Mouse (Mus musculus) neural tube, embryonic 13.5 days (tissue): ENCODE data around the gene Ahnak2. TPM values are rescaled to one million over a fixed set of nuclear protein-coding genes. Genes with fewer than 3 reads are reported as not detected.

ENCODE experiments used
- ATAC-seq: fragments of 200-750 bp; cut with Nextera tagmentation; 2 replicates; pipeline ENCODE4 v1.8.0; 2017; ENCODE audit warnings: low read depth, mild to moderate bottlenecking, moderate TSS enrichment, moderate library complexity
- H3K27ac ChIP-seq: fragments of 300-500 bp; sonication (generic); replicated peaks from 2 replicates; pipeline ENCODE4 v1.5.1; 2015; ENCODE audit warnings: moderate library complexity, mild to moderate bottlenecking, inconsistent platforms
- H3K27me3 ChIP-seq: fragments of 300-500 bp; sonication (generic); 2 replicates; pipeline ENCODE4 v1.6.1; 2015; ENCODE audit warnings: mild to moderate bottlenecking, inconsistent platforms
- H3K36me3 ChIP-seq: fragments of 300-500 bp; sonication (generic); 2 replicates; pipeline ENCODE4 v1.6.1; 2015; ENCODE audit warnings: mild to moderate bottlenecking, inconsistent platforms
- H3K4me1 ChIP-seq: fragments of 300-500 bp; sonication (generic); replicated peaks from 2 replicates; pipeline ENCODE4 v1.6.1; 2015; ENCODE audit warnings: inconsistent platforms
- H3K4me2 ChIP-seq: fragments of 300-500 bp; sonication (generic); 2 replicates; pipeline ENCODE4 v1.6.1; 2015; ENCODE audit warnings: inconsistent platforms, mild to moderate bottlenecking, moderate library complexity
- H3K4me3 ChIP-seq: fragments of 300-500 bp; sonication (generic); 2 replicates; pipeline ENCODE4 v1.5.1; 2015; ENCODE audit warnings: mild to moderate bottlenecking, inconsistent platforms
- H3K9ac ChIP-seq: fragments of 300-500 bp; sonication (generic); 2 replicates; pipeline ENCODE4 v1.6.1; 2015; ENCODE audit warnings: moderate library complexity, mild to moderate bottlenecking, inconsistent platforms
- H3K9me3 ChIP-seq: fragments of 300-500 bp; sonication (generic); 2 replicates; pipeline ENCODE4 v1.6.1; 2016; ENCODE audit warnings: inconsistent platforms
- WGBS: fragments of 180-500 bp; shearing (Covaris S2); methylation state at CpG from one replicate; pipeline ENCODE4 v1.1.7; 2015; 5-methylcytosine and 5-hydroxymethylcytosine counted together
- polyA plus RNA-seq: library from polyadenylated mRNA; unstranded; fragments of >200 nt; fragmentation: Nextera tagmentation; extraction: Ambion mirVana; gene quantifications from 2 replicates; pipeline ENCODE4 v1.2.1, GENCODE M21; 2015

The Ahnak2 gene
- polyA plus RNA-seq, 1 experiment from 2014 or later, result 2.8 TPM

- no peak overlapping the region for H3K9ac ChIP-seq
- no peak overlapping the region for H3K4me3 ChIP-seq
- H3K4me1 ChIP-seq, result peaks cover 14% of the 10 kb centered on the region
- no peak overlapping the region for H3K4me2 ChIP-seq
- no peak for ATAC-seq
- H3K27me3 ChIP-seq, result no peaks in the 10 kb centered on the region
- no peaks in the 10 kb centered on the region for H3K9me3 ChIP-seq
- WGBS, result 78% methylated on average over 8 of the region's 8 CpGs
- no peaks in the 10 kb centered on the region for H3K36me3 ChIP-seq
- no peak overlapping the region for H3K27ac ChIP-seq
Observed at GRCm38 (mm10) chr12:112791026-112791425, 11.4 kb downstream of the Ahnak2 start.

GRCm38 (mm10) chr12:112774481-112774880 lies 28.0 kb downstream of the Ahnak2 start:
- H3K9me3 ChIP-seq, result peaks cover 7% of the 10 kb centered on the region
- no peaks in the 10 kb centered on the region for H3K4me1 ChIP-seq
- H3K4me3 ChIP-seq, result no peak overlapping the region
- H3K4me2 ChIP-seq, result no peak overlapping the region
- no peak overlapping the region for H3K27ac ChIP-seq
- H3K36me3 ChIP-seq, result no peaks in the 10 kb centered on the region
- H3K27me3 ChIP-seq, result no peaks in the 10 kb centered on the region
- no peak overlapping the region for H3K9ac ChIP-seq
- no peak for ATAC-seq
- WGBS, result 88% methylated on average over 10 of the region's 10 CpGs

DNA sequence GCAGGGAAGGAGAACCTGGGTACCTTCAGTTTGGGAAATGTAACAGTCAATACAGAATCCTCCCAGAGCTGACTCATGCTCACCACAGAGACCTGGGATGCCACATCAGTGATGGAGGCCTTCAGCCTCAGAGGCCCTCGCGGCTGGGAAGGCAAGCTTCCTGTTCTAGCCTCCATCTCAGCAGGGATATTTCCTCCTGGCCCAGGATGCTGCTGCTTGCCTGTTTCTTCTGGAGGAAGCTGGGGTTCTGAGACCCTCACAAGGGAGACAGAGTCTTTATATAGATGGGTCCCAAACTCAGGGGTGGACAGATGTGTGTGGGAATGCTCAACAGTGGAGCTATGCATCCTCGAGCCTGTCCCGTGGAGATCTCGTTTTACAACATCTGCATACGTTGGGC lies 28.4 kb downstream of the Ahnak2 start:
- Histone ChIP-seq H3K4me2 (no peak overlapping the region), H3K4me1 (no peaks in the 10 kb centered on the region), H3K27ac (no peak overlapping the region), H3K9ac (no peak overlapping the region), H3K4me3 (no peak overlapping the region), H3K36me3 (no peaks in the 10 kb centered on the region), H3K27me3 (no peaks in the 10 kb centered on the region), H3K9me3 (peaks cover 7% of the 10 kb centered on the region)
- ATAC-seq, result no peak
- WGBS, result 83% methylated on average over 6 of the region's 6 CpGs

GRCm38 (mm10) chr12:112773366-112773765 lies 29.1 kb downstream of the Ahnak2 start:
- ATAC-seq, result no peak
- 52% methylated on average over 9 of the region's 9 CpGs for WGBS
- no peak overlapping the region for H3K9ac ChIP-seq
- no peaks in the 10 kb centered on the region for H3K4me1 ChIP-seq
- H3K9me3 ChIP-seq, result peaks cover 7% of the 10 kb centered on the region
- no peak overlapping the region for H3K27ac ChIP-seq
- no peaks in the 10 kb centered on the region for H3K27me3 ChIP-seq
- no peak overlapping the region for H3K4me2 ChIP-seq
- no peaks in the 10 kb centered on the region for H3K36me3 ChIP-seq
- no peak overlapping the region for H3K4me3 ChIP-seq

DNA sequence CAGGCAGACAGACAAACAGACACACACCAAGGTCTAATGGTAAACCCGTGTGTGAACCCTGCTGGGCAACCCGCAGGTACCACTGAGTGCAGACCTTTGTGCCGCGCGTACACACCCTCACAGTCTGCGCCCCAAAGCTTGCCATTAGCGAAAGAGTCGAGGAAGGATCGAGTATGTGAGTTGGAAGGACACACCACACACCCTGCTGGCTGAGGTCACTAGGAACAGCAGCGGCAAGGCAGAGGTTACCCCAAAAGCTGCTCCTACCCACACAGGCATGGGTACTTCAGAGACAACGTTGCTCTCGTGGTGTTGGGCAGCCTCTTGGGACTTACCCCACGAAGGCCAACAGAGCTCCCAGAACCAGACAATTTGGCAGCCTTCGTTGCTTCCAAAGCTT lies 30.2 kb downstream of the Ahnak2 start:
- H3K9me3 ChIP-seq, result peaks cover 7% of the 10 kb centered on the region
- 91% methylated on average over 14 of the region's 14 CpGs for WGBS
- H3K4me3 ChIP-seq, result no peak overlapping the region
- no peak for ATAC-seq
- no peaks in the 10 kb centered on the region for H3K27me3 ChIP-seq
- H3K27ac ChIP-seq, result no peak overlapping the region
- no peaks in the 10 kb centered on the region for H3K4me1 ChIP-seq
- no peak overlapping the region for H3K9ac ChIP-seq
- no peaks in the 10 kb centered on the region for H3K36me3 ChIP-seq
- no peak overlapping the region for H3K4me2 ChIP-seq

DNA sequence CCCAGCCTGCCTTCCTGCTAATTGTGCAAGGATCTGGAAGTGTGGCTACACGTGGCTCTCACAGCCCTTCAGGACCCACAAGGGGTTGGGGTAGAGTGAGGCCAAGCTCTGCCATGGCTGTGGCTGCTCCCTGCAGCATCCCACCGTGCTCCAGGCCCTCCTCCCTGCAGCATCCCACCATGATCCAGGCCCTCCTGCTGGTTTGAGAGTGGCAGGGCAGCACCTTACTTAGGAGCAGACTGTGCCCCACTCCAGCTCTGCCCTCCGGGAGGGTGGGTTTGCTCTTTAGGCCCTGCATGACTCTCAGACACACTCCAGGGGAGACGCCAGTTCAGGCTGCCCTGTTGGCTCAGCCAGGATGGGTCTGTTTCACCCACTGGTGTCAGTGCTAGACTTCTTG lies 32.1 kb downstream of the Ahnak2 start:
- WGBS, result 70% methylated on average over 4 of the region's 4 CpGs
- ATAC-seq, result no peak

GRCm38 (mm10) chr12:112769751-112770150 lies 32.7 kb downstream of the Ahnak2 start:
- Histone ChIP-seq H3K36me3 (no peaks in the 10 kb centered on the region), H3K27ac (no peak overlapping the region), H3K9ac (no peak overlapping the region), H3K27me3 (no peaks in the 10 kb centered on the region), H3K4me3 (no peak overlapping the region), H3K9me3 (no peaks in the 10 kb centered on the region), H3K4me1 (no peaks in the 10 kb centered on the region), H3K4me2 (no peak overlapping the region)
- 65% methylated on average over 2 of the region's 2 CpGs for WGBS
- ATAC-seq, result no peak

More for the DNA sequence above, 32.1 kb downstream of the Ahnak2 start:
- Histone ChIP-seq H3K9me3 (peaks cover 4% of the 10 kb centered on the region), H3K9ac (no peak overlapping the region), H3K36me3 (no peaks in the 10 kb centered on the region), H3K4me2 (no peak overlapping the region), H3K4me3 (no peak overlapping the region), H3K27ac (no peak overlapping the region), H3K27me3 (no peaks in the 10 kb centered on the region), H3K4me1 (no peaks in the 10 kb centered on the region)

DNA sequence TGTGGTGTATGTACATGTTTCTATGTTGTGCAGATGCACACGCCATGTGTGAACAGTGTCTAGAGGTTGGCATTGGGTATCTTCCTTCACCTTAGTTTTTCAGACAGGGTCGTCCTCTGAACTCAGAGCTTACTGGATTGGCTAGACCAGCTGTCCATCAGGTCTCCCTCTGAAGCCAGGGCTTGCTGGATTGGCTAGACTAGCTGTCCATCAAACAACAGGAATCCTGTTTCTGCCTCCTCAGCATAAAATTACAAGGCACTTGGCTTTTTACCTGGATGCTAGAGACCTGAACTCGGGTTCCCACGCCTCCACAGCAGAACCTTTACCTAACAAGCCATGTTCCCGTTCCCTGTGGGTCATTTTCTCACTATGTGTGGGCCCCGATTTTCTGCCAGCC lies 33.4 kb downstream of the Ahnak2 start:
- no peak for ATAC-seq

GRCm38 (mm10) chr12:112768166-112768565 lies 34.3 kb downstream of the Ahnak2 start:
- Histone ChIP-seq H3K4me2 (no peak overlapping the region), H3K36me3 (no peaks in the 10 kb centered on the region), H3K9ac (no peak overlapping the region), H3K4me3 (no peak overlapping the region), H3K27ac (no peak overlapping the region), H3K27me3 (no peaks in the 10 kb centered on the region), H3K4me1 (no peaks in the 10 kb centered on the region), H3K9me3 (no peaks in the 10 kb centered on the region)
- WGBS, result 85% methylated on average over 8 of the region's 8 CpGs
- ATAC-seq, result no peak

More for the DNA sequence above, 33.4 kb downstream of the Ahnak2 start:
- no peaks in the 10 kb centered on the region for H3K36me3 ChIP-seq
- H3K9me3 ChIP-seq, result no peaks in the 10 kb centered on the region
- H3K27ac ChIP-seq, result peak overlapping the region; percentile 46; the same call in 1 of the 2 replicates
- H3K4me3 ChIP-seq, result no peak overlapping the region
- no peak overlapping the region for H3K9ac ChIP-seq
- H3K4me2 ChIP-seq, result no peak overlapping the region
- WGBS, result 85% methylated on average over 6 of the region's 6 CpGs
- no peaks in the 10 kb centered on the region for H3K27me3 ChIP-seq
- H3K4me1 ChIP-seq, result no peaks in the 10 kb centered on the region

- Histone ChIP-seq H3K4me1 (no peaks in the 10 kb centered on the region), H3K9ac (no peak overlapping the region), H3K9me3 (no peaks in the 10 kb centered on the region), H3K27ac (no peak overlapping the region), H3K27me3 (no peaks in the 10 kb centered on the region), H3K36me3 (no peaks in the 10 kb centered on the region), H3K4me2 (no peak overlapping the region), H3K4me3 (no peak overlapping the region)
- ATAC-seq, result no peak
- 91% methylated on average over 16 of the region's 16 CpGs for WGBS
Observed at GRCm38 (mm10) chr12:112767036-112767890, 35.2 kb downstream of the Ahnak2 start.

GRCm38 (mm10) chr12:112766586-112766985 lies 35.9 kb downstream of the Ahnak2 start:
- Histone ChIP-seq H3K36me3 (no peaks in the 10 kb centered on the region), H3K4me3 (no peak overlapping the region), H3K9ac (no peak overlapping the region), H3K4me2 (no peak overlapping the region), H3K27me3 (no peaks in the 10 kb centered on the region), H3K9me3 (no peaks in the 10 kb centered on the region), H3K4me1 (no peaks in the 10 kb centered on the region), H3K27ac (no peak overlapping the region)
- 91% methylated on average over 7 of the region's 7 CpGs for WGBS
- ATAC-seq, result no peak

DNA sequence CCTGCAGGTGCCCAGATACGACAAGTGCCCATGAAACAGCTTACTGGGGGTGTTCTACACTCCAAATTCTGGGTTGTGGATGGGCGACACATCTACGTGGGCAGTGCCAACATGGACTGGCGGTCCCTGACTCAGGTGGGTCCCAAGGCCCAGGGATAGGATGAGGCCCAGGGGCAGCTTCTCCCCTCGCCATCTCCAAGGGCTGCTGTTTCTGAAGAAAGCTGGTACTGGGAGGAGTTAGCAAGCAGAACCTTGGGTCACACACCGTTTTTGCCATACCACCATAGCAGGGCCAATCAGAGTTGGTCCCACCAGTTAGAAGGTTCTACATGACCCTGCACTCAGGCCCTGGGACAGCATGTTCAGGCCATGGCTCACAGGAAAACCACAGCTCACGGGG lies 37.5 kb downstream of the Ahnak2 start:
- Histone ChIP-seq H3K4me3 (no peak overlapping the region), H3K4me1 (no peaks in the 10 kb centered on the region), H3K4me2 (no peak overlapping the region), H3K9me3 (no peaks in the 10 kb centered on the region), H3K36me3 (no peaks in the 10 kb centered on the region), H3K9ac (no peak overlapping the region), H3K27ac (no peak overlapping the region), H3K27me3 (no peaks in the 10 kb centered on the region)
- no peak for ATAC-seq
- 93% methylated on average over 7 of the region's 7 CpGs for WGBS

DNA sequence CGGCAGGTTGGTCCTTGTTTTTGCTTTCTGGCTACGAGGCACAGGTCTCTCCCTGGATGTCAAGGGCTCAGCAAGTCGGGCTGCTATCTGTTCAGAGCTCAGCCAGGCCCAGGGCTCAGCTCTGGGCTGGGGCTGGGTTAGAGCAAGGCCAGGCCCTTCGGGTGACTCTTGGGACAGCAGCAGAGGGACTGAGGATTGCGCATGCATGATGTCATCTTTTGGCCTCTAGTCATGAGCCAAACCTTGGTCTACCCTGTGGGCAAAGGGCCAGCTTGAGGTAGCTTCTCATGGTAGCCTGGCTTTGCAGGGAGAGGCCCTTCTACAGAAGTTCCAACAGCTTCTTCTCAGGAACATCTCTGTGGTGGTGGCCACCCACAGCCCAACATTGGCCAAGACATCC lies 38.3 kb downstream of the Ahnak2 start:
- Histone ChIP-seq H3K9me3 (no peaks in the 10 kb centered on the region), H3K36me3 (no peaks in the 10 kb centered on the region), H3K27me3 (no peaks in the 10 kb centered on the region), H3K4me3 (no peak overlapping the region), H3K4me1 (no peaks in the 10 kb centered on the region), H3K4me2 (no peak overlapping the region), H3K9ac (no peak overlapping the region), H3K27ac (no peak overlapping the region)
- WGBS, result 80% methylated on average over 5 of the region's 5 CpGs
- no peak for ATAC-seq
